Mouse (Mus musculus) stomach, embryonic 14.5 days (tissue): Measurements from ENCODE around the gene Basp1. TPM values are rescaled to one million over a fixed set of nuclear protein-coding genes. Genes with fewer than 3 reads are reported as not detected.

Source experiments
- ATAC-seq: fragments of 200-750 bp; cut with Nextera tagmentation; 2 replicates; pipeline ENCODE4 v1.8.0; 2017; ENCODE audit warnings: low read depth, moderate TSS enrichment; ENCODE audit not compliant: insufficient number of reproducible peaks, insufficient read depth, low FRiP score
- H3K27ac ChIP-seq: fragments of 300-500 bp; sonication (generic); 2 replicates; pipeline ENCODE4 v1.5.1; 2014; ENCODE audit warnings: mild to moderate bottlenecking, low read length, moderate library complexity, mixed read lengths
- H3K27me3 ChIP-seq: fragments of 300-500 bp; sonication (generic); 2 replicates; pipeline ENCODE4 v1.6.1; 2014; ENCODE audit warnings: low read length, control low read depth, mixed read lengths; ENCODE audit not compliant: control insufficient read depth, insufficient read depth
- H3K36me3 ChIP-seq: fragments of 300-500 bp; sonication (generic); 2 replicates; pipeline ENCODE4 v1.6.1; 2014; ENCODE audit warnings: mild to moderate bottlenecking, control low read depth, low read length, moderate library complexity, mixed read lengths; ENCODE audit not compliant: control insufficient read depth, insufficient read depth
- H3K4me1 ChIP-seq: fragments of 300-500 bp; sonication (generic); 2 replicates; pipeline ENCODE4 v1.6.1; 2014; ENCODE audit warnings: low read length, control low read depth, mixed read lengths; ENCODE audit not compliant: control insufficient read depth, insufficient read depth
- H3K4me2 ChIP-seq: fragments of 300-500 bp; sonication (generic); replicated peaks from 2 replicates; pipeline ENCODE4 v1.6.1; 2014; ENCODE audit warnings: low read depth, low read length, control low read depth
- H3K4me3 ChIP-seq: fragments of 300-500 bp; sonication (generic); 2 replicates; pipeline ENCODE4 v1.5.1; 2014; ENCODE audit warnings: low read depth, low read length, control low read depth
- H3K9ac ChIP-seq: fragments of 300-500 bp; sonication (generic); replicated peaks from 2 replicates; pipeline ENCODE4 v1.6.1; 2014; ENCODE audit warnings: low read depth, mild to moderate bottlenecking, control low read depth, low read length, moderate library complexity, mixed read lengths
- H3K9me3 ChIP-seq: fragments of 300-500 bp; sonication (generic); 2 replicates; pipeline ENCODE4 v1.6.1; 2016; ENCODE audit warnings: low read depth, low read length, control low read depth; ENCODE audit not compliant: control insufficient read depth
- WGBS: fragments of 180-500 bp; shearing (Covaris S2); extraction: QIAGEN DNeasy Blood & Tissue Kit; methylation state at CpG from one replicate; pipeline ENCODE4 v1.1.7; 2014; 5-methylcytosine and 5-hydroxymethylcytosine counted together
- polyA plus RNA-seq: library from polyadenylated mRNA; unstranded; fragments of >200 nt; fragmentation: Nextera tagmentation; extraction: Ambion mirVana; gene quantifications from 2 replicates; pipeline ENCODE4 v1.2.1, GENCODE M21; 2014

Gene Basp1
- polyA plus RNA-seq, 1 experiment from 2014 or later, result 29.3 TPM

- ATAC-seq, result no peak
- H3K36me3 ChIP-seq, result no peaks in the 10 kb centered on the region
- no peaks in the 10 kb centered on the region for H3K4me1 ChIP-seq
- no peak overlapping the region for H3K4me2 ChIP-seq
- no peak overlapping the region for H3K4me3 ChIP-seq
- no peaks in the 10 kb centered on the region for H3K9me3 ChIP-seq
- H3K9ac ChIP-seq, result no peak overlapping the region
- H3K27me3 ChIP-seq, result no peaks in the 10 kb centered on the region
- 76% methylated on average over 6 of the region's 6 CpGs for WGBS
- no peak overlapping the region for H3K27ac ChIP-seq
Observed at GRCm38 (mm10) chr15:25354738-25355137, 58.8 kb downstream of the Basp1 start.

DNA sequence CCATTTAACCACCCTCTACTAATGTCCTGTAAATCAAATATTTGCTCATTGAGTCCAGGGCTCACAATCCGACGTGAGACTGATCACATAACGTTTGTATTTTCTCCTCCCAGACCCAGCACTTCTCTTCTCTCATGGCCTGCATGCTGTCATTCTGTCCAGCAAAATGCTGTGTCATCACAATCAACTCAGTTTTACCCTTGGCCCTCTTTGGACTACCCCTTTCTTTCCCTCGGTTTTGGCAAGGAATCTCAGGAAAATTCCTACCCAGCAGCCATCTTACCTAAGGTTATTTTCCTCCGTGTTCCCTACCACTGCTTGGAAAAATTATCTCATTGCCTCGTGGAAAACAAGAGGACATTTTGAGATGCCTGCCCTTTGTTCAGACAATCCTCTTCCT is 60.1 kb downstream of the Basp1 start:
- no peaks in the 10 kb centered on the region for H3K9me3 ChIP-seq
- H3K27ac ChIP-seq, result no peak overlapping the region
- H3K27me3 ChIP-seq, result no peaks in the 10 kb centered on the region
- WGBS, result 70% methylated on average over 6 of the region's 6 CpGs
- ATAC-seq, result no peak
- H3K4me1 ChIP-seq, result no peaks in the 10 kb centered on the region
- no peak overlapping the region for H3K4me3 ChIP-seq
- H3K4me2 ChIP-seq, result no peak overlapping the region
- H3K36me3 ChIP-seq, result no peaks in the 10 kb centered on the region
- no peak overlapping the region for H3K9ac ChIP-seq

GRCm38 (mm10) chr15:25343263-25343662 is 70.3 kb downstream of the Basp1 start:
- 61% methylated on average over 6 of the region's 6 CpGs for WGBS
- Histone ChIP-seq H3K27ac (no peak overlapping the region), H3K36me3 (no peaks in the 10 kb centered on the region), H3K9me3 (no peaks in the 10 kb centered on the region), H3K27me3 (no peaks in the 10 kb centered on the region), H3K4me1 (no peaks in the 10 kb centered on the region), H3K4me3 (no peak overlapping the region), H3K4me2 (no peak overlapping the region), H3K9ac (no peak overlapping the region)
- ATAC-seq, result no peak

DNA sequence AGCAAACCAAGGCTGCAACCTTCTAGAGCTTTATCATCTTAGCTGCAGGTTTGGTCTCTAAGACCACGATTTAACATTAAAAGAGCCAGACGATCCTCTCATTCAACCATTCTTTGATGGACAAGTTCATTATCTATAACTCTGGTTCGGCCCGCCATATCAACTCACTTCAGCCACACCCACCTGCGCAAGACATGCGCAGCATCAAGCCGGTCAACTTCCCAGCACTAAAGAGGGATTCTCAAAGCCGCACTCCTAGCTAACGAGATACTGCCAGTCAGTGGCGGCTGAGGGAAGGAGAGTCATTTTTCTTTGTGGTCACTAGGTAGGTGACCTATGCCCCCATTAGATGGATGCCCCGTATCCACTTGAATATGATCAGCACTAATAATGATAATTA is 78.3 kb downstream of the Basp1 start:
- Histone ChIP-seq H3K27ac (no peak overlapping the region), H3K27me3 (no peaks in the 10 kb centered on the region), H3K36me3 (no peaks in the 10 kb centered on the region), H3K9me3 (no peaks in the 10 kb centered on the region), H3K4me2 (no peak overlapping the region), H3K9ac (no peak overlapping the region), H3K4me1 (no peaks in the 10 kb centered on the region), H3K4me3 (no peak overlapping the region)
- 81% methylated on average over 11 of the region's 11 CpGs for WGBS
- ATAC-seq, result no peak

GRCm38 (mm10) chr15:25331877-25332445 is 81.6 kb downstream of the Basp1 start:
- no peaks in the 10 kb centered on the region for H3K36me3 ChIP-seq
- no peaks in the 10 kb centered on the region for H3K9me3 ChIP-seq
- H3K9ac ChIP-seq, result no peak overlapping the region
- H3K4me2 ChIP-seq, result no peak overlapping the region
- no peaks in the 10 kb centered on the region for H3K27me3 ChIP-seq
- no peak for ATAC-seq
- no peak overlapping the region for H3K27ac ChIP-seq
- no peak overlapping the region for H3K4me3 ChIP-seq
- no peaks in the 10 kb centered on the region for H3K4me1 ChIP-seq
- WGBS, result 68% methylated on average over 16 of the region's 16 CpGs

DNA sequence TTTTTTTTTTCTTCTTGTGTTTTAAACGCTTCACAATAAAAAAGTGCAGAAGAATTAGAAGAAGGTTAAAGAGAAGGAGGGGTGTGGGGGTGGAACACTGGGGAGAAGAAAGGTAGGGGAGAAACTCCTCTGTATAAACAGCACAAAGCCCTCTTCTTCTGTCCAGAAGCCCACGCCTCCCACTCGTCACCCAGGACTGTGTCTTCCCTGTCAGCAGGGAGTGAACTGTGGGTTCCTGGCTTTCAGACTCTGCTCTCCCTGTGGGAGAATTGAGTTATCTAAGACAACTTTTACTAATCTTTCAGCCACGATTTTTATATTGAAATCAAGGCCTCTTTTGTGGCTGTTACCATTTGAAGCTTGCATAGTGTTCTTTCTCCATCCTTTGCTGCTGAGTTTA is 82.6 kb downstream of the Basp1 start:
- H3K9me3 ChIP-seq, result no peaks in the 10 kb centered on the region
- no peak for ATAC-seq
- H3K27ac ChIP-seq, result no peak overlapping the region
- H3K4me1 ChIP-seq, result no peaks in the 10 kb centered on the region
- no peak overlapping the region for H3K4me3 ChIP-seq
- WGBS, result 52% methylated on average over 4 of the region's 4 CpGs
- H3K36me3 ChIP-seq, result no peaks in the 10 kb centered on the region
- no peaks in the 10 kb centered on the region for H3K27me3 ChIP-seq
- no peak overlapping the region for H3K4me2 ChIP-seq
- H3K9ac ChIP-seq, result no peak overlapping the region

DNA sequence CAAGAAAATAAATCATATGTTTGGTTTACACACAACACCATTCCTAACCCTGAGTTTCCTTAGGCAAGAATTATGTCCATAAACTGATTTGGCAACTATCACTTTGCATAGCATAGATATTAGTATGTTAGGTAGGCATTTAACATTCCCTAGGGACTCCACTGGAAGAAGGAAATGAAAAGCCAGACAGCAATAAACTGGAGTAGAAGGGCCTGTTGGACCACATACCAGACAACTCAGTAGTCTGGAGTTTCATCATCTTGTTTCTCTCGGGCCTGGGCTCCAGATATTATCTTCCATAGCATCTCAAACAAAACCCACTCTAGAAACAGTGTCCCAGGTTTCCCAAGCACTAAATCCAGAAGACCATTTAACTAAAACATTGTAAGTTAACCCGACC is 91.0 kb downstream of the Basp1 start:
- H3K9me3 ChIP-seq, result no peaks in the 10 kb centered on the region
- H3K4me1 ChIP-seq, result no peaks in the 10 kb centered on the region
- H3K4me2 ChIP-seq, result no peak overlapping the region
- no peak overlapping the region for H3K4me3 ChIP-seq
- no peaks in the 10 kb centered on the region for H3K36me3 ChIP-seq
- no peaks in the 10 kb centered on the region for H3K27me3 ChIP-seq
- no peak for ATAC-seq
- 73% methylated on average over 2 of the region's 2 CpGs for WGBS
- H3K9ac ChIP-seq, result no peak overlapping the region
- no peak overlapping the region for H3K27ac ChIP-seq

DNA sequence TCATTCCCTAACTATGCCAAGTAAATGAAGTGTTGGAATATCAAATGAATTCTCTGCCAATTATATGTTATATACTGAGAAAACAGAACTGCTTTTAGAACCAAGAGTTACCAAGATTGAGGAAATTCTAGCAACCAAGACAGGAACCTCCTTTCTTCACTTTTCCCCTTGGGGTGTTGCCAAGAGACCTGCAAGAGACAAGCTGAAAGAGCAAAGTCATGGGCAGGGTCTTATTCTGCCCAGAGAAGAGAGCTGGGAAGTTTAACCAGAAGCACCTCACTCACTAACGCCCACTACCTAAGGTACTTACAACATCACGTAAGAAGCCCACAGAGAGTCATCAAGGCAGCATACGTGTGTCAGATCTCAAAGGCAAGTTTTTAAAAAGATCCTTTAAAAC is 91.5 kb downstream of the Basp1 start:
- Histone ChIP-seq H3K27me3 (no peaks in the 10 kb centered on the region), H3K4me2 (no peak overlapping the region), H3K9ac (no peak overlapping the region), H3K36me3 (no peaks in the 10 kb centered on the region), H3K4me3 (no peak overlapping the region), H3K9me3 (no peaks in the 10 kb centered on the region), H3K27ac (no peak overlapping the region), H3K4me1 (no peaks in the 10 kb centered on the region)
- 92% methylated on average over 3 of the region's 3 CpGs for WGBS
- no peak for ATAC-seq

DNA sequence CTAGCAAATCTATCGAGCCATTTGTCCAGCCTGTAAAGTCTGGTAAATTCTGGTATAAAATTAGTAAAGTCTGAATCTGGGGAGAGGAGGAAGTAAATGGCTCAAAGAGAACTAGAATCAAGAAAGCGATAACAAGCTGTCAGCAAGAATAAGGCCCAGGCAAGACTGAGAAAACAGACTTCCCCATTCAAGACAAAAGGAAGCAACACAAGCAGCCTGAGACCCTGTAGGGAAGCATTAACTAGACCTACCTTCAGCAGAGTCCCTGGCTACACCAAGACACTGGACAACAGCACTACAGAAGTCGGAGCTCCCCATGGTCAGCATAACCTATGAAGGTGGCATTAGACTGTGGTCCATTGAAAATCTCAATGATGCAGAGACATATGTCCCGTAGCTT is 91.9 kb downstream of the Basp1 start:
- 93% methylated on average over 4 of the region's 4 CpGs for WGBS
- no peaks in the 10 kb centered on the region for H3K27me3 ChIP-seq
- no peak overlapping the region for H3K9ac ChIP-seq
- no peaks in the 10 kb centered on the region for H3K9me3 ChIP-seq
- ATAC-seq, result no peak
- H3K36me3 ChIP-seq, result no peaks in the 10 kb centered on the region
- H3K4me3 ChIP-seq, result no peak overlapping the region
- H3K27ac ChIP-seq, result no peak overlapping the region
- H3K4me1 ChIP-seq, result no peaks in the 10 kb centered on the region
- H3K4me2 ChIP-seq, result no peak overlapping the region
